Mouse (Mus musculus) bone marrow, adult 2 months (tissue): Measurements from ENCODE around the gene Utp20. TPM values are rescaled to one million over a fixed set of nuclear protein-coding genes. Genes with fewer than 3 reads are reported as not detected.
"Not testable (repeated sequence)": the region's sequence is repeated elsewhere in the genome, so short reads cannot be mapped to it uniquely, and the experiment has no call there.

Source experiments
- H3K27ac ChIP-seq: fragments of 200-500 bp; 2 replicates; pipeline ENCODE4 v1.5.1; 2012; ENCODE audit warnings: low read depth, mild to moderate bottlenecking, control low read depth, inconsistent platforms, low read length; ENCODE audit not compliant: control insufficient read depth, poor library complexity, insufficient read depth
- H3K4me1 ChIP-seq: fragments of 200-500 bp; 2 replicates; pipeline ENCODE4 v1.6.1; 2011; ENCODE audit warnings: low read length; ENCODE audit not compliant: control insufficient read depth, insufficient read depth
- H3K4me3 ChIP-seq: fragments of 200-500 bp; replicated peaks from 2 replicates; pipeline ENCODE3; 2011; ENCODE audit warnings: mild to moderate bottlenecking, low read depth, low read length, control low read depth; ENCODE audit not compliant: control insufficient read depth
- CTCF ChIP-seq: fragments of 200-500 bp; IDR thresholded peaks from 2 replicates; pipeline ENCODE4 v1.5.1; 2011; ENCODE audit warnings: low read length, control low read depth; ENCODE audit not compliant: control insufficient read depth, insufficient read depth
- POLR2A ChIP-seq: fragments of 200-500 bp; IDR thresholded peaks from 2 replicates; pipeline ENCODE4 v1.6.1; 2011; ENCODE audit warnings: low read depth, mild to moderate bottlenecking, control low read depth, low read length, borderline replicate concordance; ENCODE audit not compliant: control insufficient read depth
- WGBS: fragments of 180-500 bp; shearing (Covaris S2); methylation state at CpG from one replicate; pipeline ENCODE4 v1.1.7; 2018; 5-methylcytosine and 5-hydroxymethylcytosine counted together
- polyA plus RNA-seq: library from polyadenylated mRNA; stranded (reverse); fragments of >200 nt; gene quantifications from 2 replicates; pipeline ENCODE4 v1.2.4, GENCODE M21; 2011; ENCODE audit warnings: low replicate concordance; ENCODE audit not compliant: missing spikeins, insufficient read depth, insufficient read length

Utp20 gene
- polyA plus RNA-seq, 1 experiment = 18.0 TPM

DNA sequence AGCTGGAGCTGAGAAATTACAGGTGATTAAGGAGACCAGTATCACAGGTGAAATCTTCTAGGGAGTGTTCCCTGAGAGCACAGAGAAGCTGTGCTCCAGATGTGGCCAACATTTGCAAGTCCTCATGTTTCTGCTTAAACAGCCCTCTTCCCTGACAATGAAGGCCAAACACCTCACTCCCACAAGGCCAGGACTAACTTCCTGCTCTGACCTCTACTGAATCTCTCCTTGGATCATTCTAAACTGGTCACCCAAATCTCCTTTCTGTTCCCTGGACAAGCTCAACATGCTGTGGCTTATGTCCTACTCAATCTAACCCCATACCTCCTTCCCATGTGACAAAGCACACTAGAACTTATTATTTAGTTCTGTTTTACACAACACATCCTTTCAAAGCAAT is 29.2 kb downstream of the Utp20 start:
- TF ChIP-seq POLR2A (no peak), CTCF (no peak)
- no peak overlapping the region for H3K27ac ChIP-seq
- H3K4me1 ChIP-seq = no peaks in the 10 kb centered on the region
- H3K4me3 ChIP-seq = no peak overlapping the region

DNA sequence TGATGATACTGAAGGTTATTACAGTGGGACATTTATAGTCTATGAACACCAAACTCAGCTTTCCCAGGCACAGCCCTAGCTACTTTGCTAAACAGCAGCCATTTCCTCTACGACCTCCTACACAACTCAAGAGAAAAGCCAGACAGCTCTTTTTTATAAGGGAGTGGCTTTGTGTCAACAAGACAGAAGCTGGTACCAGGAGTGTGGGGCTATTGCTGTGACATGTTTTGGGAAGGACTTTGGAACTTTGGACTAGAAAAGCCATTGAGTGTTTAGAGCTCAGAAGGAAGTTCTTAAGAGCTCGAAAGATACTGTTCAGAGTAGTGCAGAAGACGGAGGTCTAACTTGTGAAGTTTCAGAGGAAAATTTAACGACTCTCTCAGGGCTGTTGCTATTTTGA is 29.7 kb downstream of the Utp20 start:
- WGBS = 89% methylated on average over 4 of the region's 4 CpGs
- Histone ChIP-seq H3K4me1 (no peaks in the 10 kb centered on the region), H3K4me3 (no peak overlapping the region), H3K27ac (no peak overlapping the region)
- no peak for TF ChIP-seq POLR2A
- TF ChIP-seq CTCF = no peak

DNA sequence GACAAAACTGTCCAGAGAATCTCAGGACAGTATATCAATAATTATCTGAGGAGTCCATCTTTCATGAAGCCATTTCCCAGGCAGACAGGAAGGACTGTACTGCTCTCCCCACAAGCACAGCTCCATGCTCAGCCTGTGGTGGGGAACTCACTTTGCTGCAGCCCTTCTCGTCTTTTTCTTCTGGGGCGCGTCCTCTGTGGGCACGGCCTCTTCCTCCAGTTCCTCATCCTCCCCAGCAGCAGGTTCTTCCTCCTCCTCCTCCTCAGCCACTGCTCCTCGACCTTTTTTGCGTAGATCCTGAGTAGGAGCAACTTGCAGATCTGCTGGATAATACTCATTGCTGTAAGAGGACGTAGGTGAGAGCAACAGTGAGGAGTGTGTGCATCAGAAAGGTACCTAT is 31.4 kb downstream of the Utp20 start:
- WGBS = 57% methylated on average over 7 of the region's 7 CpGs
- H3K27ac ChIP-seq = no peak overlapping the region
- no peak for TF ChIP-seq CTCF
- TF ChIP-seq POLR2A = no peak
- no peaks in the 10 kb centered on the region for H3K4me1 ChIP-seq
- no peak overlapping the region for H3K4me3 ChIP-seq

DNA sequence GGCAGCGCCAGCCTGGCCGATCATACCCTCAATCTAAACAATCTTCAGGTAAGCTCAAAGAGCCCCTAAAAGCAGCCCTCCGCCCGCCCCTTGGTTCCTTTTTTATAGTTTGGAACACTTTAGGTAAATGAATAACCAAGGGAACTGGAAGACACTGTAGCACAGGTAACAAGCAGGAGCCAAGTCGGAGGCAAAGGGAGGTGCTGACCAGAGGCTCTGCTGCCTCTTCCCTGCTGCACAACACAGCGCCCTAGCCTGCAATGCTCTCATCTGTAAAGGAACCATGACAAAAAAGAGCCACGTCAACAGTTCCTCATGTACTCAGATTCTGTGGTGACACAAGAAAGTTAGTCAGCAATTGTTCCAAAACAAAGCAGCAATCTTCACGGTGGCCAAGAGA is 32.0 kb downstream of the Utp20 start:
- H3K27ac ChIP-seq = no peak overlapping the region
- H3K4me3 ChIP-seq = no peak overlapping the region
- no peaks in the 10 kb centered on the region for H3K4me1 ChIP-seq
- 86% methylated on average over 8 of the region's 8 CpGs for WGBS
- TF ChIP-seq POLR2A (no peak), CTCF (no peak)

DNA sequence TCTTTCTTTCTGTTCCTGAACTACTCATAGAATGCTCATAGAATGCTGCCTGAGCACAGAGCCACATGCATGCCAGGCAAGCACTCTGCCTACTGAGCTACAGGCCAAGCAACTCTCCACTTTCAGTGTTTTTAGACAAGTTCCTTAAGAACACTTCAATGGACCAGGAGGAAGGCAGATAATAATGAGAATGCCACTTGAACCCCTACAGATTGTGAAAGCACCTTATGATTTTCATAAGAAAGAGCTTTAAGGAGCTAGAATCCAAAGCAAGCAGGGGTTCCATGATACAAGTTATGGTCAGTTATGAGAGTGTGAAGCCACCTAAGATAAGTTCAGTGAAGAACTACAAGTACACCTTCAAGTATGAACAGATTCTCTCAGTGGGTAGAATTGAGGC is 32.9 kb downstream of the Utp20 start:
- Histone ChIP-seq H3K4me1 (no peaks in the 10 kb centered on the region), H3K27ac (no peak overlapping the region), H3K4me3 (no peak overlapping the region)
- TF ChIP-seq POLR2A (no peak), CTCF (no peak)

DNA sequence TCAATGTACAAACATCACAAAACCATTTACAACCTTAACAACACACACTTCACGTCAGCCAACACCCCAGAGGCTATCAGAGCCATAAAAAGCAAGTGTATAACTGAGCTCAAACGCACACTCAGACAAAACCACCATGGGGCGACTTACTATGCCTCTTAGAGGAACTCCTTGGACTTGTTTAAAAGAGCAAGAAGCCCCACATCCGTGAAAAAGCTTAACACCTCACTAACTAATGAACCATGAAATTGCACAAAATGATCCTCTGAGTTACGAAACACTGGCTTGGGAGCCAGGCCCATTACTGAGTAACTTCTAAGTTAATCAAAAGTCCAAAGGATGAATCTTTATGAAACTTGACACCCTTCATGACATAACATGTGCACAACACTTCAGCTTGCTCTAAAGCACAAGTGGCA is 42.1 kb downstream of the Utp20 start:
- 77% methylated on average over 5 of the region's 5 CpGs for WGBS
- Histone ChIP-seq H3K27ac (no peak overlapping the region), H3K4me3 (no peak overlapping the region), H3K4me1 (no peaks in the 10 kb centered on the region)
- TF ChIP-seq POLR2A (no peak), CTCF (no peak)

DNA sequence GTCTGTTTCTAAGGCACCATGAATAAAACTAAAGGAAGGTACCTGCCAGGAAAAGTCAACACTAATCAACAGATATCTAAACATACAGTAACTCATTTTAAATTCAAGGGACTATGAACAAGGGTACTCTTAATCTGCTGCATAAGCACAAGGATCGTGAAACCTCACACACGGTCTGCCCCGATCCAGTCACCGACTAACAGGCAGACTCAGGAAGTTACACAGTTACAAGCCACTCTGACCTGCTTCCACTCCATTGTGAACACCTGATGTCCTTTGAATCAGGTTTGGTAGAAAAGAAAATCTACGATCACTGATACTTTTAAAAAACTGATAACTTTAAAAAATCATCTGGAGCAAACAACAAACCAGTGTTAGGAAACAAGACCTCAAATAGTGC is 42.7 kb downstream of the Utp20 start:
- Histone ChIP-seq H3K4me1 (no peaks in the 10 kb centered on the region), H3K27ac (no peak overlapping the region), H3K4me3 (no peak overlapping the region)
- WGBS = 86% methylated on average over 5 of the region's 5 CpGs
- no peak for TF ChIP-seq POLR2A
- TF ChIP-seq CTCF = no peak

DNA sequence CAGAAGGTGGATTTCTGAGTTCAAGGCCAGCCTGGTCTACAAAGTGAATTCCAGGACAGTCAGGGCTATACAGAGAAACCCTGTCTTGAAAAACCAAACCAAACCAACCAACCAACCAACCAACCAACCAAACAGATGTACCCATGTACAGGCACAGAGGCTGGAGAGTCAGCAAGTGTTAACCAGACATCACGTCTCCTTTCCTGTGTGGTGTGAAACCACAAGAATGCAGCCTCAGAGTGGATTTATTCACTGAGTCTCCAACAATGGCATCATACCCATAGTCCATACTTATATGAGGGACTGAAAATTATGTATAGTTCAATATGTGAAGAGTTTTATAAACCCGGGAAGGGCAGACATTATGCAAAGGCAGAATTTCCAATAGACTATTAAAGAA is 43.5 kb downstream of the Utp20 start:
- 63% methylated on average over 2 of the region's 2 CpGs for WGBS
- H3K4me1 ChIP-seq, H3K27ac ChIP-seq, H3K4me3 ChIP-seq: not testable (repeated sequence)

DNA sequence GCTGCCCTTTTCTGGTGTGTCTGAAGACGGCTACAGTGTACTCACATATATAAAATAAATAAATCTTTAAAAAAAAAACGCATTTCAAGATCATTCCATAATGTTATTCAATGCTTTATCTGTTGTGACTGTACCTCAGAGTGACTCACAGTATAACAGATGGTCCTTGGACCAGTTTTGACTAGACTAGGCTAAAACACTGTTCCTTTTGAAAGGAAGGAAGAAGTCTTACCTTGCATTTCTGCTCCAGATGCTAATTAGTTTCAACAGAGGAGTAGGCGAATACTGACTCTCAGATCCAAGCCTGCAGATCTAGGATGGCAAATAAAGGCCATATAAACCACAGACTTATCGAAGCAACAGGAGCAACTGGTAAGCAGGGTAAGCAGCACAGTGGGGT is 45.9 kb downstream of the Utp20 start:
- Histone ChIP-seq H3K4me1 (no peaks in the 10 kb centered on the region), H3K27ac (no peak overlapping the region), H3K4me3 (no peak overlapping the region)
- no peak for TF ChIP-seq POLR2A
- no peak for TF ChIP-seq CTCF
- 79% methylated on average over 4 of the region's 4 CpGs for WGBS

DNA sequence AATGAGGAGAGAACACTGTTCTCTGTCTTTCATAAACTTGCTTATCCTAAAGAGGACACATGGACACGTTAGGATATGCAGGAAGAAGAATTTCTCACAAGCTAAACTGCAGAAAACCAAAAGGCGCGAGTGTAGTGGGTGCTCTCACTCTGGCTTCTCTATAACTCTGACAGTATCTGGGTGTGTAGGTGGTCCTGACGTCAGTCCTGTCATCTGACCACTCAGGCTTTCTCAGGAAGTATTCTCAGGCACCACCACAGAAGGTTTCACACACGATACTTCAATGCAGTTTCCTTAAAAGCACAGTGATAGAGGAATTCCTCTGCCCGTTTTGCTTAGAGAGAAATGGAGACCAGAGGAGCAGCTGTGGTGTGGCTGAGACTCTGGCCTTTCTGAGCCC is 50.4 kb downstream of the Utp20 start:
- H3K27ac ChIP-seq = no peak overlapping the region
- WGBS = 77% methylated on average over 6 of the region's 6 CpGs

DNA sequence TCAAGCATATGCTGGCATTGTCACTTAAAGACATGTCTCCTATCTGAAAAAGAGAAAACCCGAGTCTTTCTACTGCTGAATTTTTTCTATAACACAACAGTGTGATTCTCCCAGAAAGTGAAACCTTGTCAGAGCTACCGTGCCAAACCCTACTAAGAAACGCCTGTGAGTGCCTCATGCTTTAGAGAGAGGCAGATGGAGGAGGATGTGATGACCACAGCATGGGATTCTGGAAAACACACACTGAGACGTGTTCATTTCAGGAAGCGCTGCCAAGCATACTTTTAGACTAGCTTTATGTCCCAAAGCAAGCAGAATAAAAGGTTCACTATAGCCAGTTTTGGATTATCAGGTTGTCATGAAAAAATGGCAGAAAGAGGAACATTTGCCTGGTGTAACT is 53.6 kb downstream of the Utp20 start:
- not testable (repeated sequence) for H3K4me1 ChIP-seq, H3K4me3 ChIP-seq, H3K27ac ChIP-seq
- 78% methylated on average over 5 of the region's 5 CpGs for WGBS

More for the DNA sequence above, 50.4 kb downstream of the Utp20 start:
- H3K4me3 ChIP-seq = no peak overlapping the region
- H3K4me1 ChIP-seq = no peaks in the 10 kb centered on the region
- no peak for TF ChIP-seq POLR2A
- no peak for TF ChIP-seq CTCF
